Mouse (Mus musculus) ES-Bruce4 (cell line): Measurements from ENCODE around the gene Prss45.

Source experiments
- CTCF ChIP-seq: IDR thresholded peaks from one replicate; pipeline ENCODE4 v1.8.1; 2011; ENCODE audit warnings: low read depth, low read length
- EP300 ChIP-seq: IDR thresholded peaks from 2 replicates; pipeline ENCODE4 v1.6.1; 2011; ENCODE audit warnings: low read depth, low read length; ENCODE audit not compliant: insufficient read depth
- POLR2A ChIP-seq: IDR thresholded peaks from one replicate; pipeline ENCODE4 v1.8.1; 2011; ENCODE audit warnings: low read length; ENCODE audit not compliant: insufficient read depth

DNA sequence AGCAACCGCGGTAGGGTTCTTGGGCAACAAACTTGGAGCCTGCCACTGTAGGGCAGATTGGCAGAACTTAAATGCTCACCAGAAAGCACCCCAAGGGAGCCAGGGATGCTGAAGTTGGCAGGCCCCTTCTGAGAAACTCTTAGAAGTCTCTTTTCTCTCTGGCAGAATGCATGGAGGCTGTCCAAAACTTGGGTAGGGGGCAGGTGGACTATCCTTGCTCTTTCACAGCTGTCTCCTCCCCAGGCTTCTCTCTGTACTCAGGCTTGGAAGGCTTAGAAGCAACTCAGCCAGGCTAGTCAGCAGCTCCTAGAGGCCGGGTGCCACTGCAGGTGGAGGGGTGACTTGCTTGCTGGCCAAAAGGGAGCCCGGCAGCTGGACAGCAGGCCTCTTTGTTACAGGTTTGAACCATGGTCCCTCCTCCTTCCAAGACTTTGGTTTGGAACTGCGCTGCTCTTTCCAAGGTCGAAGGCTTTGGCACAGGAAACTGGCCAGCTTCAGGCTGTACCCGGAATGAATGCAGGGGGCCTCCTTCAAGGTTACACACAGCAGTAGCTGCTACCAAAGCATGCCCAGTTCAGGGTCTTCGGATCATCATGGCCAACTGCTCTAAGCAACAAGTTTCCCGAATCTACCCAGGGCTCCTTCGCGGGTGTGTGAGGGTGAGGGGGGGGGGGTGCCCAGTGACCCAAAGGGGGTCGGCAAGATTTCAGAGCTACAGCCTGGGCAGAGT is 45.0 kb downstream of the Prss45 start, which contains the start of gene Als2cl:
- TF ChIP-seq POLR2A, result no peak
- no peak for TF ChIP-seq CTCF
- TF ChIP-seq EP300, result no peak
